Comparison of ENCODE assay signal across 11 mouse cellular contexts in the genomic region with DNA sequence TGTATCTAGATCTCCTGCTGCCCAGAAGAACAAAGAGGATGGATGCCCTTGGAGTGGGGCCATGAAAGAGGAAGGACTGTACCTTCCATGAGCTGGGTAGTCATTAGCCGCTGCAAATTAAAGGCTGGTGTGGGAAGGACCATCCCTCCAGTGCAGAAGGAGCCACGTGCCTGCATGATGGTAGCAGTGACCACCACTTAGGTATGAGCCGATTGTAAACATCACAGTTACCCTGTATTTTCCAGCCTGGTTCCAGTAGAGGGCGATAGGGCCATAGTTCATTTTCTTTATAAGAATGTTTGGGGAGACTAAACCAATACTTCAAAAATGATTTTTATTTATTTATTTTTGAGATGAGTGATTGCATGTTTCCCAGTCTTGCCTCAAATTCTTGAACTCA. TPM values are rescaled to one million over a fixed set of nuclear protein-coding genes. Genes with fewer than 3 reads are reported as not detected.
DNase-seq lines count a peak whose midpoint lies in the region; ATAC-seq and TF ChIP-seq lines count a peak whose summit lies in the region.
"Had no signal": no experiment of that assay in that cellular context is flagged by ENCODE, and none has a peak within 500 bp of the region (broad histone marks: within the 10 kb centered on the region; RNA-seq: fewer than 3 reads in every experiment).

No protein-coding gene starts in this region.

- DNase-seq in gastrocnemius, adult 2 months: no peak
- no peak for DNase-seq in gastrocnemius, postnatal 10 days
- peak; percentile 47 for DNase-seq in thymus, postnatal 0 days (ENCODE audit: low spot score)
- no peak for DNase-seq in thymus, adult 18-20 months
- no peak for DNase-seq in c-Kit-positive CD71-positive TER-119-positive erythroid progenitor cells, embryonic 14.5 days (ENCODE audit: low spot score)
- DNase-seq in spleen, adult 12 weeks (ENCODE audit: low spot score): no peak
- DNase-seq: right cerebral cortex, postnatal 14 days had no signal

- peak; percentile 32; the same call in 1 of the 2 replicates for ATAC-seq in hindbrain, embryonic 13.5 days (ENCODE audit: low FRiP score)

- no peaks in the 10 kb centered on the region for H3K27me3 ChIP-seq in hindbrain, embryonic 13.5 days
- H3K27me3 ChIP-seq in small intestine, adult 2 months (ENCODE audit: control insufficient read depth, insufficient read depth, low read length): no peaks in the 10 kb centered on the region
- H3K27me3 ChIP-seq: embryonic facial prominence, embryonic 13.5 days; limb, embryonic 13.5 days had no signal

- WGBS in hindbrain, embryonic 13.5 days: 44% methylated on average over 4 of the region's 4 CpGs
- 44% methylated on average over 4 of the region's 4 CpGs for WGBS in small intestine, adult 2 months

- H3K4me1 ChIP-seq in hindbrain, embryonic 13.5 days (replicated peaks): peaks cover 31% of the 10 kb centered on the region
- H3K4me1 ChIP-seq in small intestine, adult 2 months (ENCODE audit: control insufficient read depth, insufficient read depth, insufficient read length, low read length): peaks cover 7% of the 10 kb centered on the region
- H3K4me1 ChIP-seq: embryonic facial prominence, embryonic 13.5 days had no signal

- TF ChIP-seq POLR2A in small intestine, adult 2 months (IDR thresholded peaks at IDR 0.05; ENCODE audit: low read depth, low read length): no peak

- H3K4me2 ChIP-seq in hindbrain, embryonic 13.5 days: no peak overlapping the region
- H3K4me2 ChIP-seq: embryonic facial prominence, embryonic 13.5 days; limb, embryonic 13.5 days had no signal

- H3K4me3 ChIP-seq in gastrocnemius, adult 2 months: no peak overlapping the region
- H3K4me3 ChIP-seq in hindbrain, embryonic 13.5 days: no peak overlapping the region
- no peak overlapping the region for H3K4me3 ChIP-seq in small intestine, adult 2 months (ENCODE audit: low read depth, low read length)
- H3K4me3 ChIP-seq: embryonic facial prominence, embryonic 13.5 days; limb, embryonic 13.5 days had no signal

- H3K27ac ChIP-seq in gastrocnemius, adult 2 months: no peak overlapping the region
- H3K27ac ChIP-seq in hindbrain, embryonic 13.5 days: 0 out of 2 replicates have a peak overlapping the region, but pooled peaks have one; percentile 1
- no peak overlapping the region for H3K27ac ChIP-seq in small intestine, adult 2 months (ENCODE audit: insufficient read depth, low read depth, low read length)
- H3K27ac ChIP-seq: embryonic facial prominence, embryonic 13.5 days; limb, embryonic 13.5 days had no signal

- no peaks in the 10 kb centered on the region for H3K9me3 ChIP-seq in hindbrain, embryonic 13.5 days
- H3K9me3 ChIP-seq: embryonic facial prominence, embryonic 13.5 days; limb, embryonic 13.5 days had no signal

- intact Hi-C loops in gastrocnemius, adult 2 months (cut with DNase I): no loop called here

- no peak overlapping the region for H3K9ac ChIP-seq in hindbrain, embryonic 13.5 days
- H3K9ac ChIP-seq: embryonic facial prominence, embryonic 13.5 days; limb, embryonic 13.5 days had no signal

- TF ChIP-seq CTCF in gastrocnemius, adult 2 months (IDR thresholded peaks at IDR 0.05): peak; percentile 56
- peak; percentile 7; the same call in 1 of the 2 replicates for TF ChIP-seq CTCF in small intestine, adult 2 months (IDR thresholded peaks at IDR 0.05; ENCODE audit: extremely low read depth, insufficient read length, insufficient replicate concordance, low read depth, low read length)

- peaks cover 63% of the 10 kb centered on the region for H3K36me3 ChIP-seq in hindbrain, embryonic 13.5 days
- peaks cover 33% of the 10 kb centered on the region for H3K36me3 ChIP-seq in small intestine, adult 2 months (ENCODE audit: control insufficient read depth, insufficient read depth, low read length)

RNA-seq across cellular contexts. Expression of gene Scml4, which starts 27.5 kb away (rescaled TPM):
- under 1 TPM; 0.46 to 0.59 TPM for total RNA-seq in gastrocnemius, adult 2 months (2021)
- total RNA-seq in gastrocnemius, postnatal 10 days (2021): 1 to 10 TPM; 3.3 to 3.8 TPM
- polyA plus RNA-seq in thymus, postnatal 0 days (2015; fragmentation: Nextera tagmentation; extraction: Ambion mirVana): 8.5 and 12.1 TPM in 2 replicates
- 7.1 and 10.2 TPM in 2 replicates for polyA plus RNA-seq in hindbrain, embryonic 13.5 days (2015; fragmentation: Nextera tagmentation; extraction: Ambion mirVana)
- polyA plus RNA-seq in small intestine, adult 2 months (2012; rRNA removed): 6.7 and 12.1 TPM in 2 replicates
